Mouse (Mus musculus) gonadal fat pad, adult 2 months (tissue): ENCODE measurements around the gene Mb21d2. TPM values are rescaled to one million over a fixed set of nuclear protein-coding genes. Genes with fewer than 3 reads are reported as not detected.

ENCODE experiments used
- DNase-seq: peaks from one replicate; pipeline ENCODE4 v3.0.0-alpha.2; 2012; ENCODE audit warnings: low read depth
- polyA plus RNA-seq: library from polyadenylated mRNA; depleted of rRNA; stranded (reverse); fragments of >200 nt; gene quantifications from 2 replicates; pipeline ENCODE4 v1.2.3, GENCODE M21; 2012

Mb21d2 gene
- polyA plus RNA-seq, 1 experiment, result 12.2 TPM

- no peak for DNase-seq
These were observed 65.9 kb downstream of the Mb21d2 start for GRCm38 (mm10) chr16:28863616-28864015.

GRCm38 (mm10) chr16:28862093-28862492 is 67.4 kb downstream of the Mb21d2 start:
- no peak for DNase-seq

GRCm38 (mm10) chr16:28859678-28860077 is 69.8 kb downstream of the Mb21d2 start:
- DNase-seq, result no peak

GRCm38 (mm10) chr16:28859009-28859288 is 70.5 kb downstream of the Mb21d2 start:
- DNase-seq, result peak; percentile 61

- DNase-seq, result no peak
These were observed 71.1 kb downstream of the Mb21d2 start for GRCm38 (mm10) chr16:28858210-28859008.

GRCm38 (mm10) chr16:28851409-28851821 is 78.1 kb downstream of the Mb21d2 start:
- peak; percentile 74 for DNase-seq

GRCm38 (mm10) chr16:28850881-28851280 is 78.6 kb downstream of the Mb21d2 start:
- DNase-seq, result no peak

GRCm38 (mm10) chr16:28846123-28846522 is 83.3 kb downstream of the Mb21d2 start:
- no peak for DNase-seq

- DNase-seq, result no peak
These were observed 84.1 kb downstream of the Mb21d2 start for GRCm38 (mm10) chr16:28845336-28845735.

GRCm38 (mm10) chr16:28841102-28841501 is 88.4 kb downstream of the Mb21d2 start:
- DNase-seq, result no peak

- no peak for DNase-seq
These were observed 89.1 kb downstream of the Mb21d2 start for GRCm38 (mm10) chr16:28840075-28840974.

- DNase-seq, result no peak
These were observed 89.9 kb downstream of the Mb21d2 start for GRCm38 (mm10) chr16:28839575-28839974.

- no peak for DNase-seq
These were observed 91.5 kb downstream of the Mb21d2 start for GRCm38 (mm10) chr16:28838016-28838415.

GRCm38 (mm10) chr16:28832085-28832635 is 97.3 kb downstream of the Mb21d2 start:
- no peak for DNase-seq

GRCm38 (mm10) chr16:28829263-28829955 is 100.1 kb downstream of the Mb21d2 start:
- DNase-seq, result no peak

GRCm38 (mm10) chr16:28824781-28825180 is 104.7 kb downstream of the Mb21d2 start:
- DNase-seq, result no peak

- no peak for DNase-seq
These were observed 107.7 kb downstream of the Mb21d2 start for GRCm38 (mm10) chr16:28821774-28822173.

- no peak for DNase-seq
These were observed 110.7 kb downstream of the Mb21d2 start for GRCm38 (mm10) chr16:28818749-28819285.

- DNase-seq, result no peak
These were observed 116.2 kb downstream of the Mb21d2 start for GRCm38 (mm10) chr16:28813290-28813689.

GRCm38 (mm10) chr16:28809089-28809488 is 120.4 kb downstream of the Mb21d2 start:
- no peak for DNase-seq

GRCm38 (mm10) chr16:28793115-28793514 is 136.4 kb downstream of the Mb21d2 start:
- no peak for DNase-seq
